Mouse (Mus musculus): ENCODE measurements at regions not wholly inside any gene's neighbourhood (a gene's known extent, or its start where the extent isn't known, plus 50 kb on each side); places are given as distances from the start of the nearest gene placed in this dataset.
A peak's percentile ranks its signal among the peaks of the same experiment; 100 is the strongest.

DNA sequence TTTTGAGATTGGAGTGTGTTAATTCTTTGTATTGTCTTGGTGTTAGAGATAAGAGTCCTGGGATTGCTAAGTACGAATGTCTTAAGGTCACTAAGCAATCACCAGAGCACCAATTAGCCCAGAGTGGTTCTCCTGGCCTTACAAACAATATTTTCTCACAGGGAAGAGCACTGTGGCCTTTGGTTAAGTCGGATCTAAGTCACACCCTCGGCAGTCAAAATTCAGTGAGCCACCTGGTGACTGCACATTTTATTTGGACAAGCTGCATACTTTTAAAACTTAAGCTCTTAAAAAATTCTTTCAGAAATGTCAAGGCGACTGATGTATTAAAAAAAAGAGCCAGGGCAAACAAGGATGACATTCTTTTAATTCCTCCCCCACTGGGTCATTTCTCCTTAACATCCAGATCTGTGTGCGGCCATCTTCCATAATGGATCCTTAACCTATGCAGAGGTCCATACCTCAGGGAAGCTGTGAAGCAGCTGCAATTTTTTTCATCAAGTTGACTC lies 60.9 kb upstream of the Foxa2 start:
- Histone ChIP-seq H3K9ac (no peak overlapping the region), H3K27me3 (replicated peaks) (no peaks in the 10 kb centered on the region), H3K9me3 (no peaks in the 10 kb centered on the region), H3K4me2 (replicated peaks) (no peak overlapping the region), H3K4me1 (no peaks in the 10 kb centered on the region), H3K27ac (no peak overlapping the region), H3K36me3 (no peaks in the 10 kb centered on the region), H3K4me3 (no peak overlapping the region)
- WGBS, result 79% methylated on average over 5 of the region's 5 CpGs
- ATAC-seq (ENCODE audit: low FRiP score, low read depth), result no peak

- H3K9ac ChIP-seq, result no peak overlapping the region
- no peaks in the 10 kb centered on the region for H3K36me3 ChIP-seq
- WGBS, result 54% methylated on average over 2 of the region's 2 CpGs
- ATAC-seq (ENCODE audit: low FRiP score, low read depth), result no peak
- H3K4me2 ChIP-seq (replicated peaks), result no peak overlapping the region
- H3K4me1 ChIP-seq, result no peaks in the 10 kb centered on the region
- no peak overlapping the region for H3K4me3 ChIP-seq
- H3K27me3 ChIP-seq (replicated peaks), result no peaks in the 10 kb centered on the region
- H3K27ac ChIP-seq, result no peak overlapping the region
- no peaks in the 10 kb centered on the region for H3K9me3 ChIP-seq
Observed at GRCm38 (mm10) chr2:148110149-148110548, 63.4 kb upstream of the Foxa2 start.

DNA sequence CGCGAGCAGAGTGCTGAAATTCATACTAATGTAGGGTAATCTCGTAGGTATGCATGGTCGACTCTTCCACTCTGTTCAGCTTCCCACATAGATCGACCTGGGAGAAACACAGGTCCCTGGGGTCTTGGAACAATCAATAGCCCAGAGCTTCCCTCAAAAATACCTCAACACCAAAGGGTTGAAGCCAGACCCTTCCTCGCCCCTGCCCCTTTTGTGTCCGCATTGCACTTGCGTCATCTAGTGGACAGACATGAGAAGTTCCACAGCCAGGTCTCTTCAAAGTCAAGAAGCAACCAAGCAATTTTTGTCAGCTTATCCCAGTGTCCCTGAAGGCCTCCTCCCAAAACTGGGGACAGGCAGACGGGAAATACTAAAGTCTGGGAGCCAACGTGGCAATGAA lies 65.1 kb upstream of the Foxa2 start:
- H3K27ac ChIP-seq, result no peak overlapping the region
- H3K27me3 ChIP-seq (replicated peaks), result no peaks in the 10 kb centered on the region
- 23% methylated on average over 10 of the region's 10 CpGs for WGBS
- no peaks in the 10 kb centered on the region for H3K9me3 ChIP-seq
- H3K4me2 ChIP-seq (replicated peaks), result 0 out of 2 replicates have a peak overlapping the region, but pooled peaks have one; percentile 33
- no peak overlapping the region for H3K9ac ChIP-seq
- H3K36me3 ChIP-seq, result no peaks in the 10 kb centered on the region
- 0 out of 2 replicates have a peak, but pooled peaks have one; percentile 26 for ATAC-seq (ENCODE audit: low FRiP score, low read depth)
- H3K4me1 ChIP-seq, result no peaks in the 10 kb centered on the region
- H3K4me3 ChIP-seq, result no peak overlapping the region

- Histone ChIP-seq H3K27ac (no peak overlapping the region), H3K27me3 (replicated peaks) (no peaks in the 10 kb centered on the region), H3K4me2 (replicated peaks) (no peak overlapping the region), H3K4me1 (no peaks in the 10 kb centered on the region), H3K36me3 (no peaks in the 10 kb centered on the region), H3K4me3 (no peak overlapping the region), H3K9me3 (no peaks in the 10 kb centered on the region), H3K9ac (no peak overlapping the region)
- 56% methylated on average over 2 of the region's 2 CpGs for WGBS
- no peak for ATAC-seq (ENCODE audit: low FRiP score, low read depth)
Observed at GRCm38 (mm10) chr2:148113184-148113583, 66.4 kb upstream of the Foxa2 start.

GRCm38 (mm10) chr2:148114600-148114999 lies 67.8 kb upstream of the Foxa2 start:
- H3K9me3 ChIP-seq, result no peaks in the 10 kb centered on the region
- H3K9ac ChIP-seq, result no peak overlapping the region
- H3K4me3 ChIP-seq, result no peak overlapping the region
- ATAC-seq (ENCODE audit: low FRiP score, low read depth), result peak; percentile 90
- no peaks in the 10 kb centered on the region for H3K36me3 ChIP-seq
- no peak overlapping the region for H3K27ac ChIP-seq
- 26% methylated on average over 4 of the region's 4 CpGs for WGBS
- no peaks in the 10 kb centered on the region for H3K4me1 ChIP-seq
- no peak overlapping the region for H3K4me2 ChIP-seq (replicated peaks)
- no peaks in the 10 kb centered on the region for H3K27me3 ChIP-seq (replicated peaks)

DNA sequence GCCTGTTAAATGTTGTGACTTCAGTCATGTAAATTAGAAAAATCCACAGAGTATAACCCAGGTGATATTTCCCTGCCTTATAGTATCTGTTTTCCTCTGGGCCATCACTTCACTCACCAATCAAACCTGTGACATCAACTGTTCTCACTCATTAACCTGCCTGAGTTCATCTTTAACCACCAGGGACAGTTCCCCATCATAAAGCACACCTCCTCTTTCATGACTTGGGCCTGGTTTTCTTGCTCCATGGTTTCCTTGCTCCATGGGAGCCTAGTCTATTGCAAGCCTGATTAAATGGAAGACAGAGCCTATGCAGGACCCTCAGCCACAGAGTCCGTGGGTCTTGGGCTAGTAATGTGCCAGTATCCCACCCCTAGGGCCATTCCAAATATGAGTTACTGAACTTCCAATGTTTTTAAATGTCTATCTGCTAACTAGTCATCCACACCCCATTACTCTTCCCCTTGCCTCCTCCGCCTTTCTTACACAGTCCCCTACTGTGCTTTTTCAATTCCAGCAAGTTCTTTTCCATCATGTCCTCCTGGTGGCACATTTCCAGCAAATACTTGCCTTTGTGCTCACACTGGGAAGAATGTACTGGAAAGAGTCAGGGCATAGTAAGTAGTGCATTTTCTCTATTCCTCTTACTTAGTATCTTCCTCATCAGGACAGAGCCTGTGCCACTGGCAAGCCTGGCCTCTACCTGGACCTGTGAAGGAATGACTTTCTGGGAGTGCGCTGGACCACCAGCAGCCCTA lies 69.4 kb upstream of the Foxa2 start:
- WGBS, result 86% methylated on average over 3 of the region's 3 CpGs
- Histone ChIP-seq H3K27me3 (replicated peaks) (no peaks in the 10 kb centered on the region), H3K36me3 (no peaks in the 10 kb centered on the region), H3K4me1 (no peaks in the 10 kb centered on the region), H3K27ac (no peak overlapping the region), H3K4me3 (no peak overlapping the region), H3K9me3 (no peaks in the 10 kb centered on the region), H3K4me2 (replicated peaks) (no peak overlapping the region), H3K9ac (no peak overlapping the region)
- ATAC-seq (ENCODE audit: low FRiP score, low read depth), result no peak

DNA sequence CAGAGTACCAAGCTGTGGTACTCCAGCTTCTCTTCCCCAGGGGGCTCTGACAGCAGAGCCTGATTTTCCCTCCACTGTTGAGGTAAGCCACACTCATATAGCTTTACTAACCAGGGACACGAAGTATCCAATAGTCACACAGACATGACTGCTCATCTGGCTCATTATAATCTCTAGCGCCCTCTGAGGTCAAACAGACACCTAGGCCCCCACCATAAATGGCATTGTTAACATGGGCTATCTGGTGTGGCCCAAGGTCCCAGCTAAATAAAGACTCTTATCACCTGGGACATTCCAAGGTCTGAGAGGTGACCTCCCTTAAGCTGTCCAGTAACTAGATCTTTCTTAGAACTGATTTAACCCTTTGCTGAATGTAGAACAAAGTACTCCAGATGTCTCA lies 70.7 kb upstream of the Foxa2 start:
- no peak overlapping the region for H3K4me2 ChIP-seq (replicated peaks)
- H3K4me1 ChIP-seq, result no peaks in the 10 kb centered on the region
- H3K27ac ChIP-seq, result no peak overlapping the region
- ATAC-seq (ENCODE audit: low FRiP score, low read depth), result no peak
- no peaks in the 10 kb centered on the region for H3K36me3 ChIP-seq
- no peaks in the 10 kb centered on the region for H3K27me3 ChIP-seq (replicated peaks)
- no peak overlapping the region for H3K9ac ChIP-seq
- H3K9me3 ChIP-seq, result no peaks in the 10 kb centered on the region
- H3K4me3 ChIP-seq, result no peak overlapping the region
- WGBS, result 55% methylated on average over 2 of the region's 2 CpGs

DNA sequence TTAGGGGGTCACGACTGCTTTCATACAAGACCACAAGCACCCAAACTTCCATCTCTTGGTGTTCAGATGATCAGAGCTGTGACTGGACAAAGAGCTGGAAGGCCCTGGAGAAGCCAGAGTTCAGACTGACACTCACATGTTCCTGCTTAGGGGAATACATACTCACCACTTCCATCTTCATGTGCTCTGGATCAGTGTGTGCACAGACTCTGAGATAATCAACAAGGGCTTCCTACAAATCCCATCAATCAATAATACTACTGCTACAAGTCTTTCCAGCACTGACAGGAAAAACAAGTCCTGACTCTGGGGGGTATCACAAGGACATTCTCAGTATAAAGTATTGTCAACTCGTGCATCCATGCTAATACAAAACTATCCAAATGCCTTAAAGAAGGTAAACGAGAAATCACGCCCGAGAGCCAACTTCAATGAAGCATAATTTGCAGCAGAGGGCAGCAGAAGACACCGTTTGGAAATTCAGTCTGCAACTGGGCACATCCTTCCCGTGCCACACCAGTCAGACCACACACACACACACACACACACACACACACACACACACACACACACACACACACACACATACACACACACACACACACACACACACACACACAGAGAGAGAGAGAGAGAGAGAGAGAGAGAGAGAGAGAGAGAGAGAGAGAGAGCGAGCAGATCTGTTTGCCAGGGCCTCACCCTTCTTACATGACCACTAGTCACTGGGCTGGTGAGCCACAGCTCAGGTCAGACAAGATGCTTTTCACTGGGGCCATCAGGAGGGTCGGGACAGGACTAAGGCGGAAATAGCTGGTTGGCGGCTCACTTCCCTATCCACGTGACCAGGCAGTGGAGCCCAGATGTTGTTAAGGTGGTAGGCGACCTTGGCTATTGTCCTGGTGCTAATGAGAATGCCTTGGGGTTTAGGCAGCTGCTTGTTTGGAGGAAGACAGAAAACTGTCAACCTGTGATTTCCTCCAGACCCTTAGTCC lies 75.4 kb upstream of the Foxa2 start:
- Histone ChIP-seq H3K36me3 (no peaks in the 10 kb centered on the region), H3K9ac (no peak overlapping the region), H3K27me3 (replicated peaks) (no peaks in the 10 kb centered on the region), H3K4me2 (replicated peaks) (0 out of 2 replicates have a peak overlapping the region, but pooled peaks have one; percentile 9), H3K9me3 (no peaks in the 10 kb centered on the region), H3K4me3 (no peak overlapping the region), H3K4me1 (no peaks in the 10 kb centered on the region), H3K27ac (no peak overlapping the region)
- WGBS, result 42% methylated on average over 13 of the region's 13 CpGs
- peak; percentile 39; the same call in 1 of the 2 replicates for ATAC-seq (ENCODE audit: low FRiP score, low read depth)

- Histone ChIP-seq H3K9me3 (no peaks in the 10 kb centered on the region), H3K4me2 (replicated peaks) (no peak overlapping the region), H3K4me1 (no peaks in the 10 kb centered on the region), H3K27me3 (replicated peaks) (no peaks in the 10 kb centered on the region), H3K36me3 (no peaks in the 10 kb centered on the region), H3K4me3 (no peak overlapping the region), H3K27ac (no peak overlapping the region), H3K9ac (no peak overlapping the region)
- no peak for ATAC-seq (ENCODE audit: low FRiP score, low read depth)
- WGBS, result 59% methylated on average over 3 of the region's 3 CpGs
Observed at GRCm38 (mm10) chr2:148123780-148124179, 77.0 kb upstream of the Foxa2 start.

DNA sequence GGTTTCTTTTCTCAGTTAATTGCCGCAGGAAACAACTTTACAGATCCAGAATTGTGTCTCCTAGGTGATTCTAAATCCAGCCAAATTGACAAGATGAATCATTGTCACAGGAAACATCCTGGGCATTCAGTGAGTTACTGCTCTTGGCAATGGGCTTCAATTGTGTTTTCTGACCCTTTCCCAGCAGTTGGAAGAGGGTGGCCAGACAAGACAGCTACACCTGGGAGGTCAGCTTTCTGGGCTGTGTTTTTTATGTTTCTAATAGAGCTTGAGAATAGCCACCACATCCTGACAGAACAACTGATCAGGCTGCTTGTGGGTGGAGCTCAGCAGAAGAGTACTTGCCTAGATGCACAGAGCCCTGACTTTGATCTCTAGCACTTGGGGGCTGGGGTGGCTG lies 87.0 kb upstream of the Foxa2 start:
- H3K4me1 ChIP-seq, result no peaks in the 10 kb centered on the region
- H3K9me3 ChIP-seq, result no peaks in the 10 kb centered on the region
- no peaks in the 10 kb centered on the region for H3K36me3 ChIP-seq
- no peak overlapping the region for H3K4me2 ChIP-seq (replicated peaks)
- no peak overlapping the region for H3K27ac ChIP-seq
- H3K4me3 ChIP-seq, result no peak overlapping the region
- H3K27me3 ChIP-seq (replicated peaks), result no peaks in the 10 kb centered on the region
- no peak for ATAC-seq (ENCODE audit: low FRiP score, low read depth)
- no peak overlapping the region for H3K9ac ChIP-seq
- WGBS, result 76% methylated on average over 1 of the region's 1 CpGs

GRCm38 (mm10) chr2:148141936-148142335 lies 95.2 kb upstream of the Foxa2 start:
- Histone ChIP-seq H3K4me2 (replicated peaks) (no peak overlapping the region), H3K9ac (no peak overlapping the region), H3K27me3 (replicated peaks) (no peaks in the 10 kb centered on the region), H3K27ac (no peak overlapping the region), H3K4me3 (no peak overlapping the region), H3K4me1 (no peaks in the 10 kb centered on the region), H3K9me3 (no peaks in the 10 kb centered on the region), H3K36me3 (no peaks in the 10 kb centered on the region)
- ATAC-seq (ENCODE audit: low FRiP score, low read depth), result no peak
- WGBS, result 88% methylated on average over 4 of the region's 4 CpGs

- no peak for ATAC-seq (ENCODE audit: low FRiP score, low read depth)
- no peaks in the 10 kb centered on the region for H3K36me3 ChIP-seq
- no peaks in the 10 kb centered on the region for H3K27me3 ChIP-seq (replicated peaks)
- H3K4me1 ChIP-seq, result no peaks in the 10 kb centered on the region
- no peak overlapping the region for H3K9ac ChIP-seq
- no peak overlapping the region for H3K4me2 ChIP-seq (replicated peaks)
- no peak overlapping the region for H3K4me3 ChIP-seq
- H3K27ac ChIP-seq, result no peak overlapping the region
- no peaks in the 10 kb centered on the region for H3K9me3 ChIP-seq
- WGBS, result 35% methylated on average over 1 of the region's 1 CpGs
Observed at GRCm38 (mm10) chr2:148144816-148145215, 98.0 kb upstream of the Foxa2 start.
